Mouse (Mus musculus): ENCODE measurements at regions not wholly inside any gene's neighbourhood (a gene's known extent, or its start where the extent isn't known, plus 50 kb on each side); places are given as distances from the start of the nearest gene placed in this dataset.

GRCm38 (mm10) chr5:28596537-28597314, 129.7 kb upstream of the Shh start:
- Histone ChIP-seq H3K4me3 (no peak overlapping the region), H3K9me3 (no peaks in the 10 kb centered on the region), H3K9ac (no peak overlapping the region), H3K27me3 (no peaks in the 10 kb centered on the region), H3K27ac (replicated peaks) (no peak overlapping the region), H3K4me2 (no peak overlapping the region), H3K4me1 (replicated peaks) (peaks cover 4% of the 10 kb centered on the region; the same call in 1 of the 2 replicates), H3K36me3 (no peaks in the 10 kb centered on the region)
- no peak for ATAC-seq (ENCODE audit: low read depth)
- WGBS = 12% methylated on average over 1 of the region's 1 CpGs

GRCm38 (mm10) chr5:28571347-28571998, 104.4 kb upstream of the Shh start:
- no peak overlapping the region for H3K27ac ChIP-seq (replicated peaks)
- ATAC-seq (ENCODE audit: low read depth) = no peak
- H3K36me3 ChIP-seq = no peaks in the 10 kb centered on the region
- no peaks in the 10 kb centered on the region for H3K4me1 ChIP-seq (replicated peaks)
- H3K9me3 ChIP-seq = no peaks in the 10 kb centered on the region
- no peak overlapping the region for H3K4me2 ChIP-seq
- WGBS = 94% methylated on average over 5 of the region's 5 CpGs
- H3K27me3 ChIP-seq = no peaks in the 10 kb centered on the region
- H3K9ac ChIP-seq = no peak overlapping the region
- no peak overlapping the region for H3K4me3 ChIP-seq

- ATAC-seq (ENCODE audit: low read depth) = peak; percentile 50
- Histone ChIP-seq H3K4me2 (no peak overlapping the region), H3K27ac (replicated peaks) (no peak overlapping the region), H3K9ac (no peak overlapping the region), H3K9me3 (no peaks in the 10 kb centered on the region), H3K27me3 (no peaks in the 10 kb centered on the region), H3K36me3 (no peaks in the 10 kb centered on the region), H3K4me3 (no peak overlapping the region), H3K4me1 (replicated peaks) (no peaks in the 10 kb centered on the region)
These were observed 101.4 kb upstream of the Shh start for GRCm38 (mm10) chr5:28568417-28568816.

GRCm38 (mm10) chr5:28567341-28567905, 100.4 kb upstream of the Shh start:
- Histone ChIP-seq H3K36me3 (no peaks in the 10 kb centered on the region), H3K27me3 (no peaks in the 10 kb centered on the region), H3K27ac (replicated peaks) (no peak overlapping the region), H3K9ac (no peak overlapping the region), H3K4me2 (no peak overlapping the region), H3K4me1 (replicated peaks) (no peaks in the 10 kb centered on the region), H3K9me3 (no peaks in the 10 kb centered on the region), H3K4me3 (no peak overlapping the region)
- WGBS = 59% methylated on average over 5 of the region's 5 CpGs
- ATAC-seq (ENCODE audit: low read depth) = no peak

- Histone ChIP-seq H3K27ac (replicated peaks) (no peak overlapping the region), H3K27me3 (no peaks in the 10 kb centered on the region), H3K4me3 (no peak overlapping the region), H3K9ac (no peak overlapping the region), H3K4me2 (no peak overlapping the region), H3K36me3 (no peaks in the 10 kb centered on the region), H3K9me3 (no peaks in the 10 kb centered on the region), H3K4me1 (replicated peaks) (no peaks in the 10 kb centered on the region)
- ATAC-seq (ENCODE audit: low read depth) = no peak
- 36% methylated on average over 3 of the region's 3 CpGs for WGBS
These were observed 96.3 kb upstream of the Shh start for GRCm38 (mm10) chr5:28563401-28563800.

GRCm38 (mm10) chr5:28562917-28563316, 95.9 kb upstream of the Shh start:
- ATAC-seq (ENCODE audit: low read depth) = no peak

GRCm38 (mm10) chr5:28553543-28553942, 86.5 kb upstream of the Shh start:
- Histone ChIP-seq H3K27ac (replicated peaks) (no peak overlapping the region), H3K4me1 (replicated peaks) (no peaks in the 10 kb centered on the region), H3K4me3 (no peak overlapping the region), H3K27me3 (no peaks in the 10 kb centered on the region), H3K4me2 (no peak overlapping the region), H3K9me3 (no peaks in the 10 kb centered on the region), H3K36me3 (no peaks in the 10 kb centered on the region), H3K9ac (no peak overlapping the region)
- ATAC-seq (ENCODE audit: low read depth) = no peak
- WGBS = 82% methylated on average over 2 of the region's 2 CpGs

More at GRCm38 (mm10) chr5:28562917-28563316, 95.9 kb upstream of the Shh start:
- no peaks in the 10 kb centered on the region for H3K36me3 ChIP-seq
- H3K4me1 ChIP-seq (replicated peaks) = no peaks in the 10 kb centered on the region
- H3K4me3 ChIP-seq = no peak overlapping the region
- no peak overlapping the region for H3K27ac ChIP-seq (replicated peaks)
- no peak overlapping the region for H3K9ac ChIP-seq
- H3K4me2 ChIP-seq = no peak overlapping the region
- WGBS = 86% methylated on average over 1 of the region's 1 CpGs
- no peaks in the 10 kb centered on the region for H3K27me3 ChIP-seq
- no peaks in the 10 kb centered on the region for H3K9me3 ChIP-seq

- Histone ChIP-seq H3K27me3 (no peaks in the 10 kb centered on the region), H3K27ac (replicated peaks) (no peak overlapping the region), H3K9me3 (no peaks in the 10 kb centered on the region), H3K4me2 (no peak overlapping the region), H3K4me1 (replicated peaks) (no peaks in the 10 kb centered on the region), H3K36me3 (no peaks in the 10 kb centered on the region), H3K4me3 (no peak overlapping the region), H3K9ac (no peak overlapping the region)
- ATAC-seq (ENCODE audit: low read depth) = no peak
- 54% methylated on average over 6 of the region's 6 CpGs for WGBS
These were observed 63.3 kb upstream of the Shh start for GRCm38 (mm10) chr5:28530202-28530855.

GRCm38 (mm10) chr5:28526435-28526834, 59.4 kb upstream of the Shh start:
- Histone ChIP-seq H3K4me2 (no peak overlapping the region), H3K36me3 (no peaks in the 10 kb centered on the region), H3K9me3 (no peaks in the 10 kb centered on the region), H3K4me3 (no peak overlapping the region), H3K27ac (replicated peaks) (no peak overlapping the region), H3K9ac (no peak overlapping the region), H3K4me1 (replicated peaks) (peaks cover 2% of the 10 kb centered on the region), H3K27me3 (no peaks in the 10 kb centered on the region)
- ATAC-seq (ENCODE audit: low read depth) = no peak
- 80% methylated on average over 3 of the region's 3 CpGs for WGBS

- WGBS = 44% methylated on average over 9 of the region's 9 CpGs
- Histone ChIP-seq H3K9ac (no peak overlapping the region), H3K4me2 (no peak overlapping the region), H3K27me3 (no peaks in the 10 kb centered on the region), H3K4me3 (no peak overlapping the region), H3K27ac (replicated peaks) (0 out of 2 replicates have a peak overlapping the region, but pooled peaks have one; percentile 42), H3K4me1 (replicated peaks) (peaks cover 10% of the 10 kb centered on the region), H3K36me3 (no peaks in the 10 kb centered on the region), H3K9me3 (0 out of 2 replicates have a peak, but pooled peaks cover 3% of the 10 kb centered on the region)
- ATAC-seq (ENCODE audit: low read depth) = peak; percentile 32; the same call in 1 of the 2 replicates
These were observed 54.0 kb upstream of the Shh start for GRCm38 (mm10) chr5:28520800-28521707.

- Histone ChIP-seq H3K4me2 (no peak overlapping the region), H3K27ac (replicated peaks) (no peak overlapping the region), H3K27me3 (no peaks in the 10 kb centered on the region), H3K4me3 (no peak overlapping the region), H3K9ac (no peak overlapping the region), H3K9me3 (0 out of 2 replicates have a peak, but pooled peaks cover 7% of the 10 kb centered on the region), H3K4me1 (replicated peaks) (peaks cover 10% of the 10 kb centered on the region), H3K36me3 (no peaks in the 10 kb centered on the region)
- 91% methylated on average over 3 of the region's 3 CpGs for WGBS
- ATAC-seq (ENCODE audit: low read depth) = no peak
These were observed 52.0 kb upstream of the Shh start for GRCm38 (mm10) chr5:28519059-28519543.
